Comparison of ENCODE assay signal across 8 mouse cellular contexts in genomic region chr9:75050003-75050402, GRCm38 (mm10). TPM values are rescaled to one million over a fixed set of nuclear protein-coding genes. Genes with fewer than 3 reads are reported as not detected.
DNase-seq lines count a peak whose midpoint lies in the region; ATAC-seq lines count a peak whose summit lies in the region.

No protein-coding gene starts in this region.

- H3K27me3 ChIP-seq in forebrain, embryonic 10.5 days (ENCODE audit: poor library complexity, severe bottlenecking), result no peaks in the 10 kb centered on the region
- H3K27me3 ChIP-seq in forebrain, embryonic 12.5 days, result no peaks in the 10 kb centered on the region
- H3K27me3 ChIP-seq in forebrain, embryonic 13.5 days, result no peaks in the 10 kb centered on the region
- no peaks in the 10 kb centered on the region for H3K27me3 ChIP-seq in hindbrain, embryonic 11.5 days (ENCODE audit: control insufficient read depth, insufficient read depth, low read length)
- no peaks in the 10 kb centered on the region for H3K27me3 ChIP-seq in megakaryocyte, embryonic 14.5 days (replicated peaks)

- ATAC-seq in forebrain, embryonic 12.5 days (ENCODE audit: low FRiP score), result no peak
- ATAC-seq in forebrain, embryonic 13.5 days, result peak; percentile 61; the same call in 1 of the 2 replicates
- no peak; the same call in 1 of the 2 replicates for ATAC-seq in hindbrain, embryonic 11.5 days (ENCODE audit: low FRiP score)

- H3K4me1 ChIP-seq in forebrain, embryonic 10.5 days, result no peaks in the 10 kb centered on the region
- H3K4me1 ChIP-seq in forebrain, embryonic 12.5 days, result no peaks in the 10 kb centered on the region
- 0 out of 2 replicates have a peak, but pooled peaks cover 4% of the 10 kb centered on the region for H3K4me1 ChIP-seq in forebrain, embryonic 13.5 days
- no peaks in the 10 kb centered on the region for H3K4me1 ChIP-seq in hindbrain, embryonic 11.5 days (replicated peaks; ENCODE audit: control insufficient read depth, insufficient read depth, low read length)
- H3K4me1 ChIP-seq in megakaryocyte, embryonic 14.5 days, result peaks cover 52% of the 10 kb centered on the region

- DNase-seq in forebrain, embryonic 10.5 days (ENCODE audit: extremely low spot score, low spot score), result peak; percentile 27
- peak; percentile 25 for DNase-seq in c-Kit-negative CD71-positive TER-119-positive erythroid progenitor cells, embryonic 14.5 days (ENCODE audit: low read depth, low spot score)
- DNase-seq in hindbrain, embryonic 11.5 days (ENCODE audit: low spot score), result peak; percentile 76
- DNase-seq in layer of hippocampus, postnatal 25 days (ENCODE audit: extremely low spot score in 1 of 2, low spot score in 1 of 2), result peak; percentile 30 to 62
- DNase-seq in right cerebral cortex, postnatal 14 days, result peak; percentile 69

- H3K4me3 ChIP-seq in forebrain, embryonic 10.5 days, result no peak overlapping the region
- no peak overlapping the region for H3K4me3 ChIP-seq in forebrain, embryonic 12.5 days (replicated peaks)
- no peak overlapping the region for H3K4me3 ChIP-seq in forebrain, embryonic 13.5 days
- no peak overlapping the region for H3K4me3 ChIP-seq in hindbrain, embryonic 11.5 days (ENCODE audit: low read depth, low read length)
- H3K4me3 ChIP-seq in megakaryocyte, embryonic 14.5 days (replicated peaks), result peak overlapping the region; percentile 83

- H3K4me2 ChIP-seq in forebrain, embryonic 12.5 days, result no peak overlapping the region
- no peak overlapping the region for H3K4me2 ChIP-seq in forebrain, embryonic 13.5 days
- H3K4me2 ChIP-seq in hindbrain, embryonic 11.5 days (replicated peaks; ENCODE audit: low read depth, low read length), result no peak overlapping the region

- no peaks in the 10 kb centered on the region for H3K9me3 ChIP-seq in forebrain, embryonic 10.5 days
- no peaks in the 10 kb centered on the region for H3K9me3 ChIP-seq in forebrain, embryonic 12.5 days
- H3K9me3 ChIP-seq in forebrain, embryonic 13.5 days (replicated peaks), result no peaks in the 10 kb centered on the region
- H3K9me3 ChIP-seq in hindbrain, embryonic 11.5 days (ENCODE audit: control insufficient read depth, low read length), result no peaks in the 10 kb centered on the region
- no peaks in the 10 kb centered on the region for H3K9me3 ChIP-seq in megakaryocyte, embryonic 14.5 days

- no peak overlapping the region for H3K9ac ChIP-seq in forebrain, embryonic 12.5 days
- no peak overlapping the region for H3K9ac ChIP-seq in forebrain, embryonic 13.5 days
- H3K9ac ChIP-seq in hindbrain, embryonic 11.5 days (ENCODE audit: low read depth, low read length), result no peak overlapping the region

- no peak overlapping the region for H3K27ac ChIP-seq in forebrain, embryonic 10.5 days
- H3K27ac ChIP-seq in forebrain, embryonic 12.5 days, result no peak overlapping the region
- H3K27ac ChIP-seq in forebrain, embryonic 13.5 days, result no peak overlapping the region
- no peak overlapping the region for H3K27ac ChIP-seq in hindbrain, embryonic 11.5 days (ENCODE audit: low read depth, low read length)

- 45% methylated on average over 3 of the region's 3 CpGs for WGBS in forebrain, embryonic 10.5 days
- 35% methylated on average over 3 of the region's 3 CpGs for WGBS in forebrain, embryonic 12.5 days
- WGBS in forebrain, embryonic 13.5 days, result 34% methylated on average over 3 of the region's 3 CpGs
- 47% methylated on average over 3 of the region's 3 CpGs for WGBS in hindbrain, embryonic 11.5 days

- peaks cover 41% of the 10 kb centered on the region for H3K36me3 ChIP-seq in forebrain, embryonic 10.5 days (replicated peaks)
- peaks cover 11% of the 10 kb centered on the region for H3K36me3 ChIP-seq in forebrain, embryonic 12.5 days (replicated peaks)
- peaks cover 8% of the 10 kb centered on the region; the same call in 1 of the 2 replicates for H3K36me3 ChIP-seq in forebrain, embryonic 13.5 days (ENCODE audit: poor library complexity, severe bottlenecking)
- H3K36me3 ChIP-seq in hindbrain, embryonic 11.5 days (ENCODE audit: control insufficient read depth, insufficient read depth, low read length), result no peaks in the 10 kb centered on the region
- peaks cover 29% of the 10 kb centered on the region for H3K36me3 ChIP-seq in megakaryocyte, embryonic 14.5 days (replicated peaks; ENCODE audit: low read length)

RNA-seq across cellular contexts. Expression of gene Arpp19, which starts 12.6 kb away (rescaled TPM):
- polyA plus RNA-seq in forebrain, embryonic 10.5 days (2016; fragmentation: Nextera tagmentation; extraction: Ambion mirVana), result 351 and 362 TPM in 2 replicates
- 321 and 326 TPM in 2 replicates for polyA plus RNA-seq in forebrain, embryonic 12.5 days (2016; fragmentation: Nextera tagmentation; extraction: Ambion mirVana)
- polyA plus RNA-seq in forebrain, embryonic 13.5 days (2015; fragmentation: Nextera tagmentation; extraction: Ambion mirVana), result 282 and 301 TPM in 2 replicates
- 298 and 314 TPM in 2 replicates for polyA plus RNA-seq in hindbrain, embryonic 11.5 days (2014; fragmentation: Nextera tagmentation; extraction: Ambion mirVana)
- total RNA-seq in layer of hippocampus, postnatal 25 days (2021), result 100 to 1,000 TPM; 171 to 176 TPM
- polyA plus RNA-seq in megakaryocyte, embryonic 14.5 days (2012; ENCODE audit: insufficient read depth, low replicate concordance), result 6.1 and 31.5 TPM in 2 replicates

RNA-seq across cellular contexts. Expression of gene Myo5a, which starts 20.8 kb away (rescaled TPM):
- 22.8 and 24.5 TPM in 2 replicates for polyA plus RNA-seq in forebrain, embryonic 10.5 days (2016; fragmentation: Nextera tagmentation; extraction: Ambion mirVana)
- polyA plus RNA-seq in forebrain, embryonic 12.5 days (2016; fragmentation: Nextera tagmentation; extraction: Ambion mirVana), result 36.8 and 45.9 TPM in 2 replicates
- 25.7 and 26.9 TPM in 2 replicates for polyA plus RNA-seq in forebrain, embryonic 13.5 days (2015; fragmentation: Nextera tagmentation; extraction: Ambion mirVana)
- polyA plus RNA-seq in hindbrain, embryonic 11.5 days (2014; fragmentation: Nextera tagmentation; extraction: Ambion mirVana), result 33.8 and 38.7 TPM in 2 replicates
- 100 to 1,000 TPM; 180 to 206 TPM for total RNA-seq in layer of hippocampus, postnatal 25 days (2021)
- 10.7 TPM in 1 of 2 replicates, not detected in the other for polyA plus RNA-seq in megakaryocyte, embryonic 14.5 days (2012; ENCODE audit: insufficient read depth, low replicate concordance)

Comparison
In these comparisons a context has a peak if more than half of its experiments do, and no peak if none do; other contexts are left out.
1. DNase-seq: peak in every context shown above with its lines; median percentile 76 in hindbrain, embryonic 11.5 days; 69 in right cerebral cortex, postnatal 14 days; 46 in layer of hippocampus, postnatal 25 days; 27 in forebrain, embryonic 10.5 days; 25 in c-Kit-negative CD71-positive TER-119-positive erythroid progenitor cells, embryonic 14.5 days.